Mouse (Mus musculus) cerebellum, adult 11 months (tissue): Measurements from ENCODE around the gene Naaladl2.

Experiments used
- DNase-seq: peaks from one replicate; pipeline ENCODE4 v3.0.0; 2022

Gene Naaladl2

DNA sequence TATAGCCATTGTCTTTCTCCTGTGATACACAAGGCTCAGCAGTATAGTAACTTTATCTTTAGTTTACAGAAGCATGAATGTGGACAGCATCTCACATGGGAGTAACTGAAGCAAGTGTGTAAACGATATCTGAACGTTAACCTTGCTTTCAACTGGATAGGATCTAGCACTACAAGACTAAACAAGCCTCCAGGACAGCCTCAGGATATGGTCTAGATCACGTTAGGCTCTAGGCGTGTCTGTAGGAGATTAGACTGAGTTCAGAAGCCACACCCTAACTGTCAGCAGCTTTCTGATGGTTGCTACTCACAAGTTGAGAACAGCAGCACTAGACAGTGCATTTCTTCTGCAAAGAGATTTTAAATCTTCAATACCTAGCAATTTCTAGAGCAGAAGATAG lies 1216.0 kb downstream of the Naaladl2 start:
- DNase-seq = no peak

DNA sequence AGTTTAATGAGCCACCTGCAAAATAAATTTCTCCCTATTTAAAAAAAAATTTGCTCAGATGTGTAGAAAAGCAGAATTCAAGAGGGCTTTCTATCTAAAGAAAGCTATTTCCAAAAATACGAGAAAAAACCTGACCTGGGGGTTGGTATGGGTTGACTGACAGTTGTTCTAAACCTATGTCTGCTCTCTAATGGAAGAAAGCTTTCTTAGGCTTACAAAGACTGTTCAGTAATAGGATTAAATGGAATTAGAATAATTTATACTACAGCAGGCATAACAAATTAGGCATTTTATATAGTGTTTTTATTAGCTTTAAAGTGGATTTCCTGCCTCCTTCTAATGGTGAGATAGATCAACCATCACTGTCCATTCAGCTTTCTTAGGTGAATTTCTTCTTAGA lies 1236.4 kb downstream of the Naaladl2 start:
- DNase-seq = no peak

DNA sequence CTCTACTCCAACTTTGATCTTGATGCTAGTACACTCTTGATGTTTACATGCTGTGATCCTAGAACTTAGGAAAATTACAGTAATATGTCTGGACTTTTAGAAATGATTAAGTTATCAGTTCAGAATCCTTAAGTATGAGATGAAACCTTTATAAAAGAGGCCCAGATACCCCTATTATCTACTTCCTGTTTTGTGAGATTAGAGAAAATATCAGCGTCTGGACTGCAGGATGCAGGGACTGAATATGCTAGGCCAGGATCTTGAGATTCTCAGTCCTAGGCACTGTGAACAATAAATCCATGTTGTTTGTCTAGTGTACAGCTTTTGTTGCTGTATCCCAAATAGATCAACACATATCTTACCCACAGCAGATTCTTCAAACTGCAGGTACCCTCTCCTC lies 1278.4 kb downstream of the Naaladl2 start:
- DNase-seq = no peak

DNA sequence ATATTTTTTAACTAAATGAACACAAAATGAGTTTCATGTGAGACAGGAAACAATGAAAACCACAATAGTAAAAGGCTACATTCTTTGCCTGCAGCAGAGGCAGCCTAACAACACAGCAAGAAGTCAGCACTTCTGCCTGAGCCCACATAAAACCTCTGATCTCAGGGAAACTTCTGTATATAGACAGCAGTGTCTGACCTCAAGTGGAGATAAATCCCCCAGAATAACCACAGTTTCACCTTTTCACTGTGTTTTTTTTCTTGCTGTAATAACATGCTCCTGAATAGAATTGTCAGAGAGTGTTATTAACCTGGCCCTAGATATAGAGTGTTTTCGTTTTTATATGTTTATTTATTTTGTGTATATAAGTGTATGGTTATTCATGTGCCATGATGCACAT lies 1286.8 kb downstream of the Naaladl2 start:
- no peak for DNase-seq

- DNase-seq = no peak
Observed at GRCm38 (mm10) chr3:23817585-23817984, 1326.5 kb downstream of the Naaladl2 start.

DNA sequence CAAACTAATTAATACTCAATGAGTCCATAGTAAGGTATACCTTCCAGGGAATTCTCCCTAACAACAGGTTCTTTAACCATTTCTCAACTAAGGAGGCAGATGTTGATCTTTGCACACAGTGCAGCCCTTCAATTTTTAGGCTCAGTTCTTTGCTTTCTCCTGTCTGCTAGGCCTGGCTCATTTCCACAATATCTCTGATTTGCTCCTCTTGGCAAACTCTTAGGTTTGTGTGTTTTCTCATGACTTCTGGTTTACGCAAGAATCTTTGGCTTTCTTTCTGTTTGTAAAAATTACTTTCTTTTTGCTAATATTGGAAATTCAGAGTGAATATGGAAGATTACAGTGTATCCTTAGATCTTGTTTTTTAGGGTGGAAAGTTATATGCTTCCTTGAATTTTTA lies 1385.3 kb downstream of the Naaladl2 start:
- DNase-seq = no peak
